Mouse (Mus musculus): ENCODE measurements around the gene Cacng6. TPM values are rescaled to one million over a fixed set of nuclear protein-coding genes. Genes with fewer than 3 reads are reported as not detected.
A peak's percentile ranks its signal among the peaks of the same experiment; 100 is the strongest.

The Cacng6 gene
- polyA plus RNA-seq (2016; fragmentation: Nextera tagmentation; extraction: Ambion mirVana): 3.7 and 4.1 TPM in 2 replicates

DNA sequence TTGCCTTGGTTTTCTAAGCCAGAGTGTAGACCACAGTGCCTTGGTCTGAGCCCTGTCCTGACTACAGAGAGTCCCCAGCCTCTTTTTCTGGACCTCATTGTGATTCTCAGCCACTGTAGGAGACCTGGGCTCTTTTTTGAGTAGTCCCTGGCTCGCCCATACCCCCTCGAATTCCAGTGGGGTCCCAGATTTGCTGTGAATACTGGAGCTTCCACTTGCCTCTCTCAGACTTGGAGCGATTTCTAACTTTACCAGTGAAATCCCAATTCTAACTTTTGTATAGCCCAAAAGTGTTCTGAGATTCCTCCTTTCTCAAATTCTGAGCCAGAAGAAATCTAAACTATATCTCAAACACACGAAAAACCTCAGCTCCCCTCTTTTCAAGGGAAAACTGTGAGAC lies at the start of gene Cacng6:
Cacng6 (plus strand) TSS at position 301 of the 400 bp plus-strand sequence.
- no peak within 1 kb of the TSS for H3K9ac ChIP-seq (replicated peaks)
- no peaks in the 10 kb centered on the region for H3K9me3 ChIP-seq
- 39% methylated on average over 4 of the region's 4 CpGs for WGBS
- no peak for ATAC-seq (ENCODE audit: insufficient number of reproducible peaks, insufficient read depth, low FRiP score, low TSS enrichment, low read depth)
- H3K4me3 ChIP-seq (replicated peaks): peak within 1 kb of the TSS; percentile 26
- H3K4me1 ChIP-seq (replicated peaks): peaks cover 11% of the 10 kb centered on the region
- H3K36me3 ChIP-seq: no peaks in the 10 kb centered on the region
- peak within 1 kb of the TSS; percentile 54 for H3K4me2 ChIP-seq
- H3K27me3 ChIP-seq: peaks cover 75% of the 10 kb centered on the region
- no peak within 1 kb of the TSS for H3K27ac ChIP-seq

- no peaks in the 10 kb centered on the region for H3K27me3 ChIP-seq
- H3K4me2 ChIP-seq: no peak overlapping the region
- H3K27ac ChIP-seq: no peak overlapping the region
- H3K9ac ChIP-seq (replicated peaks): no peak overlapping the region
- H3K4me3 ChIP-seq (replicated peaks): no peak overlapping the region
- ATAC-seq (ENCODE audit: insufficient number of reproducible peaks, insufficient read depth, low FRiP score, low TSS enrichment, low read depth): no peak
- no peaks in the 10 kb centered on the region for H3K4me1 ChIP-seq (replicated peaks)
- WGBS: 63% methylated on average over 4 of the region's 4 CpGs
- no peaks in the 10 kb centered on the region for H3K36me3 ChIP-seq
- no peaks in the 10 kb centered on the region for H3K9me3 ChIP-seq
Measured at GRCm38 (mm10) chr7:3376831-3377230, 47.2 kb upstream of the Cacng6 start.

DNA sequence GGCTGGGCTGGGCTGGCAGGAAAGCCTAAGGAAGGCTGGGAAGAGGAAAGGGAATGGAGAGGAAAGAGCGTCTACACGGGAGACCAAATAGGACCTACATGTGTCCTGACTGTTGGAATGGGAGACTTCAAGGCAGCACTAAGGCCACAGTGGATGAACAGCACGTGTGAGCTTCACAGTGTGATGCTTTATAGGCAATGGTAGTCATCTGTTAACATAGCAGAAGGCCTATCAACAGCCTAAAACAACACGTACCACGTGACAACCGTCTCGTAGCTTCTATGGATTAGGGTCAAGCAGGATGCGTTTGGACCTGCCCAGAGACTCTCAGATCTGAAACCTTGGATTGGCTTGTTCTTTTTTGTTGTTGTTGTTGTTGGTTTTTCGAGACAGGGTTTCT lies 41.9 kb upstream of the Cacng6 start:
- WGBS: 81% methylated on average over 9 of the region's 9 CpGs
- H3K27me3 ChIP-seq: no peaks in the 10 kb centered on the region
- no peak for ATAC-seq (ENCODE audit: insufficient number of reproducible peaks, insufficient read depth, low FRiP score, low TSS enrichment, low read depth)
- H3K27ac ChIP-seq: no peak overlapping the region
- H3K9me3 ChIP-seq: no peaks in the 10 kb centered on the region
- H3K9ac ChIP-seq (replicated peaks): no peak overlapping the region
- H3K4me3 ChIP-seq (replicated peaks): no peak overlapping the region
- H3K36me3 ChIP-seq: no peaks in the 10 kb centered on the region
- no peak overlapping the region for H3K4me2 ChIP-seq
- no peaks in the 10 kb centered on the region for H3K4me1 ChIP-seq (replicated peaks)

DNA sequence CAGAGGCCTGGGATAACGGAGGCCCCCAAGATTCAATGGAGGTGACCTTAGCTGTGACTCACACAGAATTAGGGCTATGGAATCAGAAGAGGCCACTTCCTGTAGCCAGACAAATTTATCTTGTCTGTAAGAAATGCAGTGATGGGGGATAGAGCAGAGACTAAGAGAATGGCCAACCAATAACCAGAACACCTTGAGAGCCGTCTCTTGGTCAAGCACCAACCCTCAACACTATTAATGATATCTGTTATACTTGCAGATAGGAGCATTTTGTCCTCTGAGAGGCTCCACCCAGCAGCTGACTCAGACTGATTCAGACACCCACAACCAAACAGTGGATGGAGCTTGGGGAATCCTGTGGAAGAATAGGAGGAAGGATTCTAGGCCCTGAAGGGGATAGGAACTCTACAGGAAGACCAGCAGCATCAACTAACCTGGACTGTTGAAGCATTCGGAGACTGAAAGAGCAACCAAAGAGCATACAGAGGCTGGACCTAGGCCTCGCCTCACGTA lies 39.1 kb upstream of the Cacng6 start:
- no peaks in the 10 kb centered on the region for H3K36me3 ChIP-seq
- H3K4me1 ChIP-seq (replicated peaks): peaks cover 13% of the 10 kb centered on the region
- no peak for ATAC-seq (ENCODE audit: insufficient number of reproducible peaks, insufficient read depth, low FRiP score, low TSS enrichment, low read depth)
- no peak overlapping the region for H3K4me2 ChIP-seq
- H3K27me3 ChIP-seq: no peaks in the 10 kb centered on the region
- WGBS: 87% methylated on average over 5 of the region's 5 CpGs
- no peak overlapping the region for H3K9ac ChIP-seq (replicated peaks)
- no peak overlapping the region for H3K27ac ChIP-seq
- H3K4me3 ChIP-seq (replicated peaks): no peak overlapping the region
- H3K9me3 ChIP-seq: no peaks in the 10 kb centered on the region

DNA sequence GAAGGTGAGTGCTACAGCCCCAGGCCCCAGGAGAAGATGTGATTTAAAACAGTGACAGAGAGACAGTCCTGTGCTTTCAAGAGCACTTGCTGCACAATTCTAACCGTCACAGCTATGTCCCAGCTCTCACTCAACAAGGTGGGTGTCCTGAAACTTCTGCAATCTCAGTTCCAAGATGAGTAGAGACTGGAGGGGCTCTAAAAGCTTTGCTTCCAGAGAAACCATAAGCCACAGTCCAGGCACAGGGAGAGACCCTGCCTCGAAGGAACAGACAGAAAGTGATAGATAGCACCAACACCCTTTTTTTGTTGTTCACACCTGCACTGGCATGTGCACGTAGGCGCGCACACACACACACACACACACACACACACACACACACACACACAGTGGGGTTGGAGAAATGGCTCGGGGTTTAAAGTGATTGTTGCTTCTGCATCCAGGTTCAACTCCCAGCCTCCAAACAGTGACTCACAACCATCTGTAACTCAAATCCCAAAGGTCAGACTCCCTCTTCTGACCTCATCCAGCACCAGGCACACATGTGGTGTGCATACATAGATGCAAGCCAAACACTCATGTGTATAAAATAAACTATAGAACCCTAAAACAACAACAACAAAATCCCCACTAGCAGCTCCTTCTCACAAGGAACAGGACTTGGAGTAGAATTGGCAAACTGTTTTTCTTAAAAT lies 37.8 kb upstream of the Cacng6 start:
- no peak overlapping the region for H3K4me2 ChIP-seq
- H3K4me3 ChIP-seq (replicated peaks): no peak overlapping the region
- no peak overlapping the region for H3K27ac ChIP-seq
- no peak overlapping the region for H3K9ac ChIP-seq (replicated peaks)
- no peaks in the 10 kb centered on the region for H3K9me3 ChIP-seq
- H3K4me1 ChIP-seq (replicated peaks): peaks cover 15% of the 10 kb centered on the region
- 71% methylated on average over 6 of the region's 6 CpGs for WGBS
- H3K36me3 ChIP-seq: no peaks in the 10 kb centered on the region
- no peak for ATAC-seq (ENCODE audit: insufficient number of reproducible peaks, insufficient read depth, low FRiP score, low TSS enrichment, low read depth)
- no peaks in the 10 kb centered on the region for H3K27me3 ChIP-seq

DNA sequence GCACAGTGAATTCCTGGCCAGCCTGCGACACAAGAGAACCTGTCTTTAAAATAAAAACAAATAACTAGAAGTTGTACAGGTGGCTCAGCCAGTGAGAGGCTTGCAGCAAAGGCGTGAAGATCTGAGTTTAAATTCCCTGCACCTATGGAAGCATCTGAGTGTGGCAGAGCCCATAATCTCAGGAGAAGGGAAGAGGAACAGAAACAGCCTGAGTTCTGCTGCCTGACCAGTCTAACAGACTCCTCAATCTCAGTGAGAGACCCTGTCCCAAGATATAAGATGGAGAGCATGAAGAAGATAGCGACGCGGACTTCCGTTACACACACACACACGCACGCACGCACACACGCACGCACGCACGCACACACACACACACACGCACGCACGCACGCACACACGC lies 36.2 kb upstream of the Cacng6 start:
- no peak overlapping the region for H3K4me3 ChIP-seq (replicated peaks)
- no peak overlapping the region for H3K27ac ChIP-seq
- no peak for ATAC-seq (ENCODE audit: insufficient number of reproducible peaks, insufficient read depth, low FRiP score, low TSS enrichment, low read depth)
- H3K27me3 ChIP-seq: no peaks in the 10 kb centered on the region
- 83% methylated on average over 18 of the region's 18 CpGs for WGBS
- no peaks in the 10 kb centered on the region for H3K36me3 ChIP-seq
- peaks cover 28% of the 10 kb centered on the region for H3K4me1 ChIP-seq (replicated peaks)
- H3K4me2 ChIP-seq: peak overlapping the region; percentile 21; the same call in 1 of the 2 replicates
- H3K9ac ChIP-seq (replicated peaks): no peak overlapping the region
- H3K9me3 ChIP-seq: no peaks in the 10 kb centered on the region

- WGBS: 57% methylated on average over 6 of the region's 6 CpGs
- peak overlapping the region; percentile 41 for H3K4me3 ChIP-seq (replicated peaks)
- peak overlapping the region; percentile 72 for H3K4me2 ChIP-seq
- no peaks in the 10 kb centered on the region for H3K27me3 ChIP-seq
- no peaks in the 10 kb centered on the region for H3K9me3 ChIP-seq
- peaks cover under 1% of the 10 kb centered on the region; the same call in 1 of the 2 replicates for H3K36me3 ChIP-seq
- no peak overlapping the region for H3K9ac ChIP-seq (replicated peaks)
- H3K27ac ChIP-seq: no peak overlapping the region
- H3K4me1 ChIP-seq (replicated peaks): peaks cover 28% of the 10 kb centered on the region
- ATAC-seq (ENCODE audit: insufficient number of reproducible peaks, insufficient read depth, low FRiP score, low TSS enrichment, low read depth): no peak
Measured at GRCm38 (mm10) chr7:3388885-3389284, 35.1 kb upstream of the Cacng6 start.

DNA sequence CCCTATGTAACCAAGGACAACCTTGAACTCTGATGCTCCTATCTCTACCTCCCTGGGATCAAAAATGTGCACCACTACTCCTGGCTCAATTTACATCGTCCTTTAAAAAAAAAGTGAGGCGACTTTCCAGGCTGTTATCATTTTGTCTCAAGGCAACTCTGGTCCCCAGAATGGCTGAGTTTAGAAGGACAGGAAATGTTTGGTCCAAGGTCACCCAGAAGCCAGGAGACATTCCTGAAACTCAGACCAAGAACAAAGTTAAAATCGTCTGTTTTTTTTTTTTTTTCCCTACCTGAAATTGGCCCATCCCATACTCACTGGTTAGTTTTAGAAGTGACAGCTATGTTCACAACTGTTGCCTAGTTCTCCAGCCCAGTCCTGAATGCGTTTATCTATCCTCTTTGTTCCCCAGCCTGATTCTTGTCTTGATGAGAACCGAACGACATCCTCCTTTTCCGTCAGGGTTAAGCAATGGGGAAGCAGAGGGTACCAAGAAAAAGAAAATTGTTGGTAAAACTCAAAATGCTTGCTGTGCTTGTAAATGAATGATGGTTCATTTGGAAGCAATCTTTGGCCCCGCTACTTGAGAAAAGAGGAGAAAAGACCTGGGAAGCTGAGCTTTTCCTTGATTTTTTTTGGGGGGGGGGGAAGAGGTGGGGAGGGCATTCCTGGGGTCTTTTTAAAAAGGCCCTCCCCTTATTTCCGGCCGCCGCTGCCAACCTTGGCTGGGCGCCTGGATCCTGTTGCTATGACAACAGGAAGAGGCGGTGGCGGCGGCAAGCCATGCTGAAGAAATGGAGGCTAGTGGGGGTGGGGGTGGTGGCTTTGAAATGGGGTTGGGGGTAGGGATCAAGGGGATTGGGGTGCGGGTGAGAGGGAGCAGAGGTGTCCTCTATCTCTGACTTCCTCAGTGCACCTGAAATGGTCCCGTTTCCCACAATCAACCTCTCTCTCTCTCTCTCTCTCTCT lies 34.3 kb upstream of the Cacng6 start:
- H3K9me3 ChIP-seq: no peaks in the 10 kb centered on the region
- H3K9ac ChIP-seq (replicated peaks): peak overlapping the region; percentile 44; the same call in 1 of the 2 replicates
- no peaks in the 10 kb centered on the region for H3K27me3 ChIP-seq
- peak overlapping the region; percentile 72 for H3K4me2 ChIP-seq
- 0 out of 2 replicates have a peak overlapping the region, but pooled peaks have one; percentile 17 for H3K27ac ChIP-seq
- H3K36me3 ChIP-seq: peaks cover 9% of the 10 kb centered on the region
- H3K4me1 ChIP-seq (replicated peaks): peaks cover 28% of the 10 kb centered on the region
- H3K4me3 ChIP-seq (replicated peaks): peak overlapping the region; percentile 41
- WGBS: 4% methylated on average over 15 of the region's 17 CpGs
- ATAC-seq (ENCODE audit: insufficient number of reproducible peaks, insufficient read depth, low FRiP score, low TSS enrichment, low read depth): peak; percentile 35; the same call in 1 of the 2 replicates

DNA sequence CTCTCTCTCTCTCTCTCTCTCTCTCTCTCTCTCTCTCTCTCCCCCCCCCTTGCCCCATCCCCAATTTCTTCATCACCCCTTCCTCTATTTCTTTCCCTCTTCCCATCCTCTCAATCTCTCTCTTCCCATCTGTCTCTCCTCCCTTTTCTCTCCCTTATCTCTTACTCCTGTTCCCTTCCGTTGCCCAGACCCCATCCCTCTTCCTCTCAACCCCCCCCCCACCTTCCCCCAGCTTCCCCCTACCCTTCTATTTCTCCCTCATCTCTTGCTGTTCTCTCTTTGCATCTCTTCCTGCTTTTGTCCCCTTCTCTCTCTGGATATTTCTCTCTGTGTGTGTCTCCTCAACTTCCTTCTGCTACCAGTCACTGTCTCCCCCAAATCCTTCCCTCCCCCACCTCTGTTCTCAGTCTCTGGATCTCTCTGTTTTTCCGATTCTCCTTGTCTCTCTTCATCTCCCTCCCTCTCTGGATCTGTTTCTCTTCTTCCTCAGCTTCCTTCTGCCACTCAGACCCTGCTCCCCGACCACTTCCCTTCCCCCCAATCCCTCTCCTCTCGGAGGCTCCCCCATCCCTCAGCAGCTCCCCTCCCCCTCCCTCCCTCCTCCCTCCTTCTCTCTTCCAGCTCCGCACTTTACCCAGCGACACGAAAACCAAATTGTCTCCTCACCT lies 33.4 kb upstream of the Cacng6 start, which contains the start of gene Cacng8:
Cacng8 (plus strand) TSS at position 271 of the 668 bp plus-strand sequence.
- ATAC-seq (ENCODE audit: insufficient number of reproducible peaks, insufficient read depth, low FRiP score, low TSS enrichment, low read depth): no peak
- Histone ChIP-seq H3K4me3 (replicated peaks) (peak within 1 kb of the TSS; percentile 41), H3K4me2 (peak within 1 kb of the TSS; percentile 72), H3K9me3 (no peaks in the 10 kb centered on the region), H3K4me1 (replicated peaks) (peaks cover 28% of the 10 kb centered on the region), H3K27me3 (no peaks in the 10 kb centered on the region), H3K36me3 (peaks cover 12% of the 10 kb centered on the region), H3K9ac (replicated peaks) (peak within 1 kb of the TSS; percentile 48), H3K27ac (0 out of 2 replicates have a peak within 1 kb of the TSS, but pooled peaks have one; percentile 17)
- WGBS: 1% methylated on average over 7 of the region's 7 CpGs

DNA sequence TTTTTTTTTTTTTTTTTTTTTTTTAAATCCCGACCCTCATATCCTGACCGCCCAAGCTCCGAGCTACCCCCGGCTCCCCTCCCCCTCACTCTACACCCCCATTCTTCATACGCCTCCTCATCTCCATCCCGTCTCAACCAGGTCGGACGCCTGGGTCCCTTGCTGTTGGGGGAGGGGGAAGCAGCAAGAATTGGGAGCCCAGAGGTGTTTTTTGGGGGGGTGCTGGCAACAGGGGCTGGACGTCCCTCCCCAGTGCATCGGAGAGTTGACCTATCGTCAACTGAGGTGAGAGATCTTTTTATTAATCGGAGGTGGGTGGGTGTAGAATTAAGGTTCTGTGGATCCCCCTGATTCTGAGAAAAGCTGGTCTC lies 32.9 kb upstream of the Cacng6 start:
- H3K4me3 ChIP-seq (replicated peaks): peak overlapping the region; percentile 41
- peaks cover 12% of the 10 kb centered on the region for H3K36me3 ChIP-seq
- 0 out of 2 replicates have a peak overlapping the region, but pooled peaks have one; percentile 17 for H3K27ac ChIP-seq
- peaks cover 28% of the 10 kb centered on the region for H3K4me1 ChIP-seq (replicated peaks)
- peak overlapping the region; percentile 48; the same call in 1 of the 2 replicates for H3K9ac ChIP-seq (replicated peaks)
- no peaks in the 10 kb centered on the region for H3K27me3 ChIP-seq
- 1% methylated on average over 12 of the region's 12 CpGs for WGBS
- ATAC-seq (ENCODE audit: insufficient number of reproducible peaks, insufficient read depth, low FRiP score, low TSS enrichment, low read depth): no peak
- peak overlapping the region; percentile 72 for H3K4me2 ChIP-seq
- no peaks in the 10 kb centered on the region for H3K9me3 ChIP-seq
